Mouse (Mus musculus): Measurements from ENCODE around the gene Rnf214.

DNA sequence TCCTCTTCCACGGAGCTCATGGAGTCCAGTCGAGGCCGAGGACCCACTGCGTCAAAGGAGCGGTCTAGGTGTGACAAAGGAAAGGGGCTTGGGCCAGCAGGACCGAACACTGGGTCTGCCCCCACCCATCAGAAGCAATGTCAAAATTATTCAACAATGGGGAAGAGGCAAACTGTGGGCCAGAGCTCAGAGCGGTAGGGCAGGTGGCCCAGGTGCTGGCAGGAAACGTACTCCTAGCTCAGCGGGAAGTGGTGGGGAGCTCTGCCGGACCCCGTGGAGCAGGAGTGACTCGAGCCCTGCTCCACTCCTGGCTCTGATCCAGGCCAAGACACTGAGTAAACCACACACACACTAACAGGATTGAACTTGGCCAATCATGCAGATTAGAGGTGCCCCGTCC, 39.0 kb upstream of the Rnf214 start:
- no peak for TF ChIP-seq POLR2A (IDR thresholded peaks at IDR 0.05; ENCODE audit: borderline replicate concordance, low read depth, low read length)
- no peak for TF ChIP-seq CTCF (IDR thresholded peaks at IDR 0.05; ENCODE audit: low read depth, low read length)

Data from bone marrow macrophage, adult 2 months (primary cell).